Mouse (Mus musculus) T-helper 1 cell (primary cell): ENCODE results near the gene Ccdc54.

Experiments used
- in situ Hi-C: fragments of 300-600 bp; cut with MboI, MseI; formaldehyde crosslinking; loops from one replicate; pipeline ENCODE4 v1.15.1; 2025; ENCODE audit warnings: high pct_unique_total_duplicates

Gene Ccdc54

GRCm38 (mm10) chr16:50542554-50543333 is 48.2 kb downstream of the Ccdc54 start:
- in situ Hi-C loops, result no loop called here
